Mouse (Mus musculus) right cerebral cortex, adult 2 months (tissue): ENCODE results near the gene Fkbp14.

Experiments used
- DNase-seq, 2 experiments: peaks; one replicate each; pipeline ENCODE4 v3.0.0; 2021 to 2022; ENCODE audit warnings: low spot score in 2 of 2

The Fkbp14 gene

GRCm38 (mm10) chr6:54588212-54588611, 8.9 kb downstream of the Fkbp14 start:
- no peak for DNase-seq

DNA sequence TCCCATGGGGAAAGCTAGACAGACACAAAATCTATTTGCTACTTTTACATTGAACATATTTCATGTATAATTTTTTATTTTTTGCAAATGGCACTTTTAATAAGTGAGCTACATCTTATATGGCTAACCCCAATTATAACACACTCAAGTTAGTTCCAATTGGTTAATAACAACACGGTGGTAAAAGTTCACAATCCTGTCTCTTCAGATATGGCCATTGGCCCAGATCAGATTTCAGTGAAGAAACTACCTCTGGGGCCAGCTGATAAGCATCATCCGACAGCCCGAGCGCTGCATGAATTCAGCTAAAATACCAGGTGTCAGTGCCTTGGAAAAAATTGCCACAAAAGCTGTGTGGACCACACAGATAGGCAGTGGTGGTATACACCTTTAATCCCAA, 9.4 kb downstream of the Fkbp14 start:
- DNase-seq: no peak

DNA sequence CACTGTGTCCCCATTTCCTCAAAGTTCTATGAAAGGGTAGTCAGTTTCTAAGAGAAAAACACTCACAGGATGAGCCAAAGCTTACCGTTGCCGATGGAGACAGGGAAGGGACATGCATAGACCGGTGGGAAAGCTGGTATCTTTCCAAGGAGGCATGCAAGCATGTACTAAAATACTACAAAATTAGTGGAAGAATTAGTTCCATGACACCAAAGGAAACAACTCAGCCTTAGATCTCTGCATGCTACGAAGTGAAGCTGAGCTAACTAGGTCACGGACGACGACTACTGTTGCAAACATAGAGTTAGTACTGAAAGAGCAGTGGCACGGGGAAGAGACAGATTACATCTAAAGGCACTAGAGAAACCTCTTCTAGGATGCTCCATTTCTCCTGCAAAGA, 10.2 kb downstream of the Fkbp14 start:
- no peak for DNase-seq

DNA sequence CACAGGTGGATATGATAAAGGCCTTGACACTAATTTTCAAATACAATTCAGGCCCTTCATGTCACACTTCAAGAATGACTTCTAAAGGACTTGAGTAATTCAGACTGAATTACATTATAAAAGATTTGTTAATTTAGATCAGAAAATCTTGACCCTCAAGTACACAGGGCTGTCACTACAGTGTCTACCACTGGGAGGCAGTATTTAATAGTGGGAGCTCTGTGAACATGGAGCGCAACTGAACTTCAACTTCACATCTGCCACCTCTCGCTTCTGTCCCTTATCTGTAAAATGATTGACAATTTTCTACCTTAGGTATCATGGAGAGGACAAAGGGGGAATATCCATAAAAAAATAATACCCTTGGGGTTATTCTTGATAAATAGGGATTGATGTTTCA, 10.9 kb downstream of the Fkbp14 start:
- peak; percentile 64 to 68 for DNase-seq

DNA sequence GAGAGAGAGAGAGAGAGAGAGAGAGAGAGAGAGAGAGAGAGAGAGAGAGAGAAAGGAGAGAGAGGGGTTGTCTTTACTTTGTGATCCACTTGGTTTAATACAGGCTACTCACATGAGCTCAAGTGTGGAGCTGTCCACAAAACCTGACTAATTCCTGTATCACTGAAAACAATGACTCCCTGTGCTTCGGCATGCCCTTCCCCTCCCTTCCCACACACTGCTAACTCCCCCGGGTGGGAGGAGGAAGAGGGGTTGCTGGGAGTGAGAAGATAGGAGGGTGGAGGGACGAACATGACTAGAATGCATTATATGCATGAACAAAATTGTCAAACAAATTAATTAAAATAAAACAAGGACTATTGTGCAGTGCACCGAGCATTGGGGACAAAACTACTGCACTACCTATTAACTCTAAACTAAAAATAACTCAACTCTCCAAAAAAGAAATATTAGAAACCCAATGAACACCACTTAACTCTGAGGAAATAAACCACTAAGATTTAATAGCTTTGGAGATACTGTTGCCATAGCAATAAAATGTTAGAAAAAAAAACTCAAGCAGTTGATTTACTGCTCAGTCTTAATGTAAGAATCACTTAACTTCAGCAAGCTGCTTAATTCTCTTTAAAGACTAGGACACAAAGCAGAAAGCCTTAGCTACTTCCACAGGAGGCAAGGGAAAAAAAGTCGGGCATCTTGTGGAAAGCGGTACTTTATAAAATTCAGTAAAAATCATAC, 23.7 kb downstream of the Fkbp14 start:
- no peak for DNase-seq

DNA sequence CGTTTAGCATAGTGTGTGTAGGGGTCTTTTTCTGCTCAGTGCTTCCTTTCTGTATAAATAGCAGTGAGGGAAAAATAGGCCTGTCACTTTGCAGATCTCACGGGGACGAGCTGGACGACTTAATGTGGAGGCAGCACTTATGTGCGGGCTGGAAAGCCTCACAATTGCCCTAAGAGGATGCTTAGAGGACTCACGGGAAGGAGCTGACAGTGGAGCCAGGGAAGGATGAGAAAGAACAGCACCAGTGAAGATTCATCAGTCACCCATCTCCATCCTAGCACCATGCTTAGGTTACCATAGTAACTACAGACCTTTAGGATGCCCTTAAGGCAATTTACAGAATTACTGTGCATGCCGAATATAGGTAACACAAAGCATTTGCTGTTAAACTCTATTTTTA, 27.3 kb downstream of the Fkbp14 start:
- peak in 1 of 2 experiments; percentile 26 for DNase-seq

DNA sequence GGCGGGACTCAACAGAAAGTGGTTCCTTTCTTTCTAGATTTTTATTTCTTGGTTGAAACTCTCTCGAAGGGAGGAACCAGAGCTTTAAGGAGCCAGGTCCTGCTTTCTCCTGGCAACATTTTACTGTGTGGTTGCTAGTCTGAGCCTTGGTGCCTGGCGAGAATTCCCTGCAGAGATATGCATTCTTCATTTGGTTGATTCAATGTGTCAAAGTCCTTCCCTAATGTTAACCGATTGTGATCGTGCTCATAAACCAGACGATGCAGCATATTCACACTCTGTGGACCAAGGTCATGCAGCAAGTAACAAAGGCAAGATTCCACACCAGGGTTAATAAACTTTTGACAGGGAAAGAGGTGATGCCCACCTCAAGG, 30.6 kb downstream of the Fkbp14 start:
- no peak for DNase-seq

DNA sequence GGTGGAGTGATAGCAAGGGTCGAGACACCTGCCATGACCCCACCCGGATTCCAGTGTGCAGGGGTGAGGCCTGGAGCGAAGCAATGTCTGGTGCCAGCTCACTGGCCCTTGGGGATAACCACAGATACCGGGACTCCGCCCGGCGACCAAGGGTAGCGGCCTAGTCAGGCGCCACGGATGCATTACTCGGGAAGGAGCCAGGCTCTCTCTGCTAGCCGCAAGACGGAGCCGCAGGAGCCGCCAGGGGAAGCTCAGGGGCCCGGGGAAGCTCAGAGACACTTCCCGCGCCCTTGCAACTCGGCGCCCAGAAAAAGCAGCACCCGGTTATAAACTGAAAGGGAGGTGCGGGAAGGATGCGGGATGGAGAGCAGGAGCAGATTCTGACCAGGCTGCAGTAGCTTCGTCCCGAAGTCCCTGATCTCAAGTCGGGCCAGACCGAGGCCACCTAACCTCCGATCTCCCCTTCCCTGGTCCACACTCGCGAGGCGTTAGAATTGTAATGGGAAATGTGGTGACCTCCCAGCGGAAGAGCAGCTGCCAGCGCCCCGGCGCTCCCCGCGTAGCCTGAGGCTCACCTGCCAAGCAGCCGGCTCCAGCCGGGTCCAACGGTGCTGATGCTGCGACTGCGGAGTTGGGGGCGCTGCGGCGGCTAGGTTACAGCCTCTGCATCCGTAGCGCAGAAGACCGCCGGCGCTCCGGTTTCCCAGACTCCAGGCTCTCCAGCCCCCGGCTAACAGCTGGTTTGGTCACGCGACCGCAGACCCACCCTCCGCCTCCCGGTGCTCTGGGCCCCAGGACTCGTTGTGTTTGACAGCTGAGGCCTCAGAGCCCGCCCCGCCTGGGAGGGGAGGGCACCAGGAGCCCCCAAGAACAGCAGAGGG, 31.2 kb downstream of the Fkbp14 start, which contains the start of gene Scrn1:
Gene Scrn1 (minus strand): TSS at position 825 of the 881 bp plus-strand sequence.
- DNase-seq: peak; percentile 78 to 83

DNA sequence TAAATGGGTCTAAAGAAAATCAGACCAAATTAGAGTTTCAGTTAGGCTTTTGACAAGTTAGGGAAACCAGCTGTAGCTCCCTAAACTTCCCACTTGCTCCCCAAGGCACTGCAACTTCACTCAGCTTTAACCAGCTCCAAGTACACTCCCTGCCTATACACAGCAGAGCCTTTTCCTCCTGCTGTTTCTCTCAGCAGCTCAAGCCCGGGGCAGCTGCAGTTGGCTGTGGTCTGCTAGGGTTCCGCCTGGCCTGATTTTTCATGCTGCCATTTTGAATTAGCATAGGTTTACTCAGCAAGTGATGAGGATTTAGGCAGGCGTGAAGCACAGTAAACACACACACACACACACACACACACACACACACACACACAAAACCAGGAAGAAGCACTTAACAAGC, 32.1 kb downstream of the Fkbp14 start:
- DNase-seq: peak; percentile 37 to 58

- no peak for DNase-seq
Observed at GRCm38 (mm10) chr6:54564506-54564991, 32.6 kb downstream of the Fkbp14 start.

- DNase-seq: no peak
Observed at GRCm38 (mm10) chr6:54563561-54563960, 33.5 kb downstream of the Fkbp14 start.

GRCm38 (mm10) chr6:54562018-54562809, 34.9 kb downstream of the Fkbp14 start:
- DNase-seq: no peak

- no peak for DNase-seq
Observed at GRCm38 (mm10) chr6:54558466-54558865, 38.6 kb downstream of the Fkbp14 start.

DNA sequence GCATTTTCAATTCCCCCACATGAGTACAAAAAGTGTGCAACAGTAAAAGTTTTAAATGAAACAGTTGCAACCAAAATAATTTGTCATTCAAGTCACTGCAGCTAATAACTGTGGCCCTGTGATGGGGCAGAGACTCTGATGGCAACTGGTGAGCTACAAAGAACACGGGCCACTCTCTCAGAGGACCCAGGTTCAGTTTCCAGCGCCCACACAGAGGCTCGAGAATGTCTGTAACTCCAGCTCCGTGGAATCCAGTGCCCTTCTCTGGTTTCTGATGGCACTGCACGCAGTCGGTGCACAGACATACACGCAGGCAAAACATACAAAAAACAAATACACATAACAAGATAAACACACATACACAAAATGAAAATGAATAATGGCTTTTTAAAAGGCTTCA, 39.4 kb downstream of the Fkbp14 start:
- DNase-seq: no peak

- no peak for DNase-seq
Observed at GRCm38 (mm10) chr6:54555816-54556215, 41.3 kb downstream of the Fkbp14 start.

- DNase-seq: no peak
Observed at GRCm38 (mm10) chr6:54554341-54555110, 42.6 kb downstream of the Fkbp14 start.

DNA sequence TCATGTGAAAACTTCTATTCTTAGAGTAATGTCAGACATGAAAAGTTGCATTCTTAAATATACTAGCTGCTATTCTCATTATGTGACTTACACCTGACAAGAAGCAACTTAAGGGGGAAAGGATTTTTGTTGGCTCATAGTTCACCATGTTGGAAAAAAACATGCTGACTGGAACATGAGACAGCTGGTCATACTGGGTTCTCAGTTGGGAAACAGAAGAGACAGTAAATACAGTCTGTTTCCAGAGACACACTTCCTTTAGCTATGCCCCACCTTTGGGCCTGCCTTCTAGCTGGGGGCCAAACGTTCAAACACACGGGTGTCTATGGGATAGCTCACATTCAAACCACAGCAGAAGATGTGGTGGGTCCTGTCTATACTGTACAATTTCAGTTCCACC, 43.5 kb downstream of the Fkbp14 start:
- DNase-seq: no peak

- no peak for DNase-seq
Observed at GRCm38 (mm10) chr6:54552721-54553413, 44.2 kb downstream of the Fkbp14 start.

GRCm38 (mm10) chr6:54550801-54551323, 46.2 kb downstream of the Fkbp14 start:
- no peak for DNase-seq

GRCm38 (mm10) chr6:54549311-54549710, 47.8 kb downstream of the Fkbp14 start:
- DNase-seq: no peak
